Comparison of ENCODE assay signal across 33 mouse cellular contexts in the genomic region with DNA sequence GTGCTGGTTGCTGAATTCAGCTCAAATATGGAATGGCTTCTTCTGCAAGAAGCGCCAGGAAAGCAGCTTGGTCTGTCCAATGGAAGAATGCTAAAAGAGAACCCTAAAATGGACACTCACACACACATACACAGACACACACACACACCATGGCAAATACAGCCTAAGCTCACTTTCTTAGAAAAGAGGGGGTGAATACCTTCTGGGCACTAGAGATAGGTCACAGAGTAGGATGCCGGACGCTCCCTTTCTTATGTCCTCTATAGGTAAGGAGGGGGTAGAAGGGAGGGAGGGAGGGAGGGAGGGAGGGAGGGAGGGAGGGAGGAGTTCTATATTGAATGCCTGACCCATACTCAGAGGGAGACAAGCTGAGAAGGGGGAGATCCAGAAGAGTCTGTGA. TPM values are rescaled to one million over a fixed set of nuclear protein-coding genes. Genes with fewer than 3 reads are reported as not detected.
DNase-seq lines count a peak whose midpoint lies in the region; ATAC-seq and TF ChIP-seq lines count a peak whose summit lies in the region.
"Had no signal": no experiment of that assay in that cellular context is flagged by ENCODE, and none has a peak within 500 bp of the region (broad histone marks: within the 10 kb centered on the region; RNA-seq: fewer than 3 reads in every experiment).

No protein-coding gene starts in this region.

- peaks cover 0 to 27% of the 10 kb centered on the region in 2 experiments; a peak in 2 of 4 replicates for H3K36me3 ChIP-seq in MEL (ENCODE audit: control insufficient read depth in 1 of 2, insufficient read depth in 2 of 2, low read length in 2 of 2)
- no peaks in the 10 kb centered on the region for H3K36me3 ChIP-seq in liver, embryonic 11.5 days (ENCODE audit: control insufficient read depth, insufficient read depth, low read length)
- no peaks in the 10 kb centered on the region for H3K36me3 ChIP-seq in liver, embryonic 14.5 days (replicated peaks; ENCODE audit: control insufficient read depth, insufficient read depth, low read depth)
- no peaks in the 10 kb centered on the region for H3K36me3 ChIP-seq in liver, postnatal 0 days (replicated peaks; ENCODE audit: insufficient read depth, low read length)
- H3K36me3 ChIP-seq: embryonic facial prominence, embryonic 12.5 days; embryonic facial prominence, embryonic 15.5 days; heart, embryonic 12.5 days; heart, embryonic 15.5 days had no signal

- no peak for TF ChIP-seq EP300 in MEL (IDR thresholded peaks at IDR 0.05; ENCODE audit: low read depth in 1 of 2, low read length in 2 of 2)
- TF ChIP-seq EP300 in liver, embryonic 14.5 days (IDR thresholded peaks at IDR 0.05; ENCODE audit: low read depth) = no peak
- no peak for TF ChIP-seq EP300 in liver, postnatal 0 days (IDR thresholded peaks at IDR 0.05; ENCODE audit: low read depth)

- peaks cover 24 to 46% of the 10 kb centered on the region in 2 experiments for H3K4me1 ChIP-seq in MEL (ENCODE audit: control insufficient read depth in 1 of 2, insufficient read depth in 2 of 2, low read length in 2 of 2)
- H3K4me1 ChIP-seq in liver, embryonic 11.5 days (replicated peaks; ENCODE audit: control insufficient read depth, insufficient read depth, low read length) = peaks cover 49% of the 10 kb centered on the region
- peaks cover 34 to 41% of the 10 kb centered on the region in 2 experiments for H3K4me1 ChIP-seq in liver, embryonic 14.5 days (replicated peaks; ENCODE audit: control insufficient read depth in 2 of 2, insufficient read depth in 2 of 2, low read length in 1 of 2)
- H3K4me1 ChIP-seq in liver, postnatal 0 days (ENCODE audit: insufficient read depth) = peaks cover 16% of the 10 kb centered on the region

- no peak for TF ChIP-seq RAD21 in MEL (IDR thresholded peaks at IDR 0.05; ENCODE audit: low read depth, low read length)

- TF ChIP-seq POLR2A in MEL (IDR thresholded peaks at IDR 0.05; ENCODE audit: control insufficient read depth in 1 of 2, insufficient read depth in 1 of 2, low read depth in 1 of 2, low read length in 2 of 2, poor library complexity in 1 of 2) = no peak

- WGBS in liver, embryonic 11.5 days = 59% methylated on average over 3 of the region's 3 CpGs
- 26% methylated on average over 3 of the region's 3 CpGs for WGBS in liver, embryonic 14.5 days (ENCODE audit: insufficient replicate concordance)
- 62% methylated on average over 3 of the region's 3 CpGs for WGBS in liver, postnatal 0 days (ENCODE audit: insufficient replicate concordance)

- peaks cover 6% of the 10 kb centered on the region for H3K79me2 ChIP-seq in MEL (ENCODE audit: control insufficient read depth, insufficient read depth, low read length, poor library complexity)

- peak overlapping the region in 1 of 2 experiments; percentile 24; a peak in 3 of 4 replicates for H3K4me3 ChIP-seq in MEL (ENCODE audit: control insufficient read depth in 1 of 2, insufficient read depth in 1 of 2, low read depth in 2 of 2, low read length in 2 of 2)
- no peak overlapping the region for H3K4me3 ChIP-seq in liver, embryonic 11.5 days (ENCODE audit: low read depth, low read length)
- no peak overlapping the region for H3K4me3 ChIP-seq in liver, embryonic 14.5 days (ENCODE audit: insufficient read depth in 1 of 2, low read depth in 2 of 2, low read length in 2 of 2)
- no peak overlapping the region for H3K4me3 ChIP-seq in liver, postnatal 0 days (ENCODE audit: low read depth, low read length)
- H3K4me3 ChIP-seq: embryonic facial prominence, embryonic 12.5 days; embryonic facial prominence, embryonic 15.5 days; gastrocnemius, adult 2 months; heart, embryonic 12.5 days; heart, embryonic 15.5 days had no signal

- ATAC-seq in liver, embryonic 11.5 days (replicated peaks; ENCODE audit: low FRiP score) = peak; percentile 46
- peak; percentile 27; the same call in 1 of the 2 replicates for ATAC-seq in liver, embryonic 14.5 days (ENCODE audit: insufficient read depth)
- no peak for ATAC-seq in liver, postnatal 0 days
- ATAC-seq: forebrain, embryonic 14.5 days; forebrain, postnatal 0 days had no signal

- TF ChIP-seq CTCF in MEL (IDR thresholded peaks at IDR 0.05 in 2 of 3, conservative IDR thresholded peaks at IDR 0.05 in 1 of 3; ENCODE audit: control insufficient read depth in 1 of 3, insufficient read depth in 1 of 3, low read depth in 2 of 3, low read length in 3 of 3, poor library complexity in 1 of 3, severe bottlenecking in 1 of 3) = no peak
- TF ChIP-seq CTCF in liver, embryonic 14.5 days (IDR thresholded peaks at IDR 0.05; ENCODE audit: low read depth) = no peak
- TF ChIP-seq CTCF in liver, postnatal 0 days (IDR thresholded peaks at IDR 0.05; ENCODE audit: low read depth) = no peak

- no peaks in the 10 kb centered on the region for H3K27me3 ChIP-seq in MEL (ENCODE audit: control insufficient read depth in 1 of 2, insufficient read depth in 2 of 2, low read length in 2 of 2)
- H3K27me3 ChIP-seq in liver, embryonic 11.5 days (replicated peaks; ENCODE audit: control insufficient read depth, insufficient read depth, low read length) = no peaks in the 10 kb centered on the region; the same call in 1 of the 2 replicates
- no peaks in the 10 kb centered on the region for H3K27me3 ChIP-seq in liver, embryonic 14.5 days (ENCODE audit: control insufficient read depth, insufficient read depth, low read length)
- peaks cover 7% of the 10 kb centered on the region; the same call in 1 of the 2 replicates for H3K27me3 ChIP-seq in liver, postnatal 0 days (ENCODE audit: insufficient read depth, low read length)
- H3K27me3 ChIP-seq: embryonic facial prominence, embryonic 15.5 days; heart, embryonic 12.5 days; heart, embryonic 15.5 days had no signal

- no peaks in the 10 kb centered on the region for H3K9me3 ChIP-seq in MEL (replicated peaks; ENCODE audit: insufficient read depth, low read length)
- H3K9me3 ChIP-seq in liver, embryonic 11.5 days (ENCODE audit: control insufficient read depth, low read length) = no peaks in the 10 kb centered on the region
- H3K9me3 ChIP-seq in liver, embryonic 14.5 days (ENCODE audit: control insufficient read depth, low read length) = no peaks in the 10 kb centered on the region
- H3K9me3 ChIP-seq in liver, postnatal 0 days (ENCODE audit: low read length) = no peaks in the 10 kb centered on the region
- H3K9me3 ChIP-seq: embryonic facial prominence, embryonic 12.5 days; embryonic facial prominence, embryonic 15.5 days; G1E; heart, embryonic 12.5 days; heart, embryonic 15.5 days had no signal

- peak overlapping the region; percentile 66 for H3K9ac ChIP-seq in MEL (ENCODE audit: control insufficient read depth, low read depth, low read length, poor library complexity, severe bottlenecking)
- no peak overlapping the region for H3K9ac ChIP-seq in liver, embryonic 11.5 days (ENCODE audit: low read depth, low read length)
- H3K9ac ChIP-seq in liver, embryonic 14.5 days (replicated peaks) = peak overlapping the region; percentile 35; the same call in 1 of the 2 replicates
- H3K9ac ChIP-seq in liver, postnatal 0 days (replicated peaks) = no peak overlapping the region
- H3K9ac ChIP-seq: embryonic facial prominence, embryonic 12.5 days; embryonic facial prominence, embryonic 15.5 days; forebrain, postnatal 0 days; heart, embryonic 12.5 days; heart, embryonic 15.5 days; hindbrain, embryonic 14.5 days had no signal

- peak overlapping the region; percentile 91 for H3K27ac ChIP-seq in MEL (ENCODE audit: control insufficient read depth, low read depth, low read length)
- H3K27ac ChIP-seq in liver, embryonic 11.5 days (ENCODE audit: low read depth, low read length) = peak overlapping the region; percentile 95
- peak overlapping the region; percentile 73 for H3K27ac ChIP-seq in liver, embryonic 14.5 days
- peak overlapping the region; percentile 7; the same call in 1 of the 2 replicates for H3K27ac ChIP-seq in liver, postnatal 0 days (ENCODE audit: low read depth)
- H3K27ac ChIP-seq: embryonic facial prominence, embryonic 12.5 days; embryonic facial prominence, embryonic 15.5 days; gastrocnemius, adult 2 months; heart, embryonic 15.5 days; hindbrain, embryonic 14.5 days had no signal

- H3K4me2 ChIP-seq in liver, embryonic 11.5 days = no peak overlapping the region; the same call in 1 of the 2 replicates
- H3K4me2 ChIP-seq in liver, embryonic 14.5 days (ENCODE audit: low read depth) = no peak overlapping the region; the same call in 1 of the 2 replicates
- H3K4me2 ChIP-seq in liver, postnatal 0 days (ENCODE audit: low read depth, low read length) = no peak overlapping the region
- H3K4me2 ChIP-seq: embryonic facial prominence, embryonic 12.5 days; embryonic facial prominence, embryonic 15.5 days; heart, embryonic 12.5 days; heart, embryonic 15.5 days; hindbrain, embryonic 14.5 days had no signal

- peak; percentile 46 for DNase-seq in MEL (ENCODE audit: low read depth, low spot score)
- DNase-seq in liver, embryonic 11.5 days (ENCODE audit: low spot score) = no peak
- no peak for DNase-seq in liver, embryonic 14.5 days (ENCODE audit: low read depth in 3 of 3, low spot score in 3 of 3)
- no peak for DNase-seq in liver, postnatal 0 days
- no peak for DNase-seq in embryo, embryonic 10.5 days (ENCODE audit: low spot score)
- no peak for DNase-seq in embryo, embryonic 9.5 days (ENCODE audit: extremely low spot score)
- DNase-seq in kidney, postnatal 25 days = no peak
- DNase-seq: adrenal gland, adult 2 months; adrenal gland, postnatal 25 days; B cell, adult 2 months; cerebellum, adult 11-12 months; cerebellum, adult 8-10 months; cerebellum, postnatal 10 days; cerebellum, postnatal 36 days; forebrain, postnatal 0 days; gastrocnemius, adult 2 months; gastrocnemius, postnatal 14 days; heart, adult 11 months; heart, postnatal 10 days; heart, postnatal 36 days had no signal

RNA-seq across cellular contexts. Expression of a gene that starts 2.8 kb away (rescaled TPM):
- total RNA-seq in MEL (2012; rRNA removed) = 13.4 and 15.1 TPM in 2 replicates
- polyA plus RNA-seq in MEL (2012; ENCODE audit: insufficient read depth in 1 of 2, insufficient read length in 2 of 2, low read depth in 1 of 2, low replicate concordance in 2 of 2, missing spikeins in 1 of 2) = 100 to 1,000 TPM in 1 of 2 experiments, not detected in 1; 136 TPM
- polyA plus RNA-seq in liver, embryonic 11.5 days (2014; fragmentation: Nextera tagmentation; extraction: Ambion mirVana) = 76.2 and 79.5 TPM in 2 replicates
- polyA plus RNA-seq in liver, embryonic 14.5 days (2012; rRNA removed) = 20.6 and 25.2 TPM in 2 replicates
- polyA plus RNA-seq in liver, embryonic 14.5 days (2014; fragmentation: Nextera tagmentation; extraction: Ambion mirVana) = 21.3 and 29.8 TPM in 2 replicates
- 4.0 and 5.3 TPM in 2 replicates for polyA plus RNA-seq in liver, postnatal 0 days (2015; fragmentation: Nextera tagmentation; extraction: Ambion mirVana)
- total RNA-seq: CH12.LX had no signal

RNA-seq across cellular contexts. Expression of a gene that starts 9.2 kb away (rescaled TPM):
- total RNA-seq in MEL (2012; rRNA removed) = not detected in 2 replicates
- not detected for polyA plus RNA-seq in MEL (2012; ENCODE audit: insufficient read depth in 1 of 2, insufficient read length in 2 of 2, low read depth in 1 of 2, low replicate concordance in 2 of 2, missing spikeins in 1 of 2)
- polyA plus RNA-seq in liver, embryonic 11.5 days (2014; fragmentation: Nextera tagmentation; extraction: Ambion mirVana) = 42.9 and 43.8 TPM in 2 replicates
- 21.4 and 23.5 TPM in 2 replicates for polyA plus RNA-seq in liver, embryonic 14.5 days (2012; rRNA removed)
- 28.4 and 33.2 TPM in 2 replicates for polyA plus RNA-seq in liver, embryonic 14.5 days (2014; fragmentation: Nextera tagmentation; extraction: Ambion mirVana)
- 4.3 and 4.7 TPM in 2 replicates for polyA plus RNA-seq in liver, postnatal 0 days (2015; fragmentation: Nextera tagmentation; extraction: Ambion mirVana)
- total RNA-seq: adrenal gland, adult 2 months; adrenal gland, postnatal 25 days; CH12.LX; forebrain, postnatal 0 days; G1E; gastrocnemius, adult 2 months; gastrocnemius, postnatal 4 days; heart, adult 8-10 months; heart, postnatal 10 days; heart, postnatal 36 days had no signal
- polyA plus RNA-seq: adrenal gland, adult 2 months; brain, embryonic 14.5 days; embryonic facial prominence, embryonic 12.5 days; embryonic facial prominence, embryonic 15.5 days; forebrain, embryonic 11.5 days; forebrain, embryonic 14.5 days; forebrain, postnatal 0 days; G1E; heart, embryonic 15.5 days; hindbrain, embryonic 11.5 days; hindbrain, embryonic 14.5 days had no signal

RNA-seq across cellular contexts. Expression of a gene that starts 13.3 kb away (rescaled TPM):
- total RNA-seq in MEL (2012; rRNA removed) = not detected in 2 replicates
- polyA plus RNA-seq in MEL (2012; ENCODE audit: insufficient read depth in 1 of 2, insufficient read length in 2 of 2, low read depth in 1 of 2, low replicate concordance in 2 of 2, missing spikeins in 1 of 2) = not detected
- 16.7 and 18.0 TPM in 2 replicates for polyA plus RNA-seq in liver, embryonic 11.5 days (2014; fragmentation: Nextera tagmentation; extraction: Ambion mirVana)
- 3.7 and 5.1 TPM in 2 replicates for polyA plus RNA-seq in liver, embryonic 14.5 days (2012; rRNA removed)
- 10.0 and 10.4 TPM in 2 replicates for polyA plus RNA-seq in liver, embryonic 14.5 days (2014; fragmentation: Nextera tagmentation; extraction: Ambion mirVana)
- 15.2 and 18.7 TPM in 2 replicates for polyA plus RNA-seq in liver, postnatal 0 days (2015; fragmentation: Nextera tagmentation; extraction: Ambion mirVana)
- total RNA-seq: CH12.LX had no signal
- polyA plus RNA-seq: G1E had no signal

RNA-seq across cellular contexts. Expression of a gene that starts 24.3 kb away (rescaled TPM):
- 90.2 and 95.1 TPM in 2 replicates for total RNA-seq in MEL (2012; rRNA removed)
- 10 to 100 TPM in 1 of 2 experiments, not detected in 1; 97.6 TPM for polyA plus RNA-seq in MEL (2012; ENCODE audit: insufficient read depth in 1 of 2, insufficient read length in 2 of 2, low read depth in 1 of 2, low replicate concordance in 2 of 2, missing spikeins in 1 of 2)
- 22.8 and 26.2 TPM in 2 replicates for polyA plus RNA-seq in liver, embryonic 11.5 days (2014; fragmentation: Nextera tagmentation; extraction: Ambion mirVana)
- polyA plus RNA-seq in liver, embryonic 14.5 days (2012; rRNA removed) = 18.4 and 21.7 TPM in 2 replicates
- polyA plus RNA-seq in liver, embryonic 14.5 days (2014; fragmentation: Nextera tagmentation; extraction: Ambion mirVana) = 5.4 and 7.7 TPM in 2 replicates
- 6.8 TPM in 2 replicates for polyA plus RNA-seq in liver, postnatal 0 days (2015; fragmentation: Nextera tagmentation; extraction: Ambion mirVana)

RNA-seq across cellular contexts. Expression of a gene that starts 28.4 kb away (rescaled TPM):
- total RNA-seq in MEL (2012; rRNA removed) = 74.1 and 76.4 TPM in 2 replicates
- 100 to 1,000 TPM in 1 of 2 experiments, not detected in 1; 212 TPM for polyA plus RNA-seq in MEL (2012; ENCODE audit: insufficient read depth in 1 of 2, insufficient read length in 2 of 2, low read depth in 1 of 2, low replicate concordance in 2 of 2, missing spikeins in 1 of 2)
- 196 and 198 TPM in 2 replicates for polyA plus RNA-seq in liver, embryonic 11.5 days (2014; fragmentation: Nextera tagmentation; extraction: Ambion mirVana)
- polyA plus RNA-seq in liver, embryonic 14.5 days (2012; rRNA removed) = 68.7 and 76.7 TPM in 2 replicates
- polyA plus RNA-seq in liver, embryonic 14.5 days (2014; fragmentation: Nextera tagmentation; extraction: Ambion mirVana) = 61.2 and 66.4 TPM in 2 replicates
- 32.6 and 33.5 TPM in 2 replicates for polyA plus RNA-seq in liver, postnatal 0 days (2015; fragmentation: Nextera tagmentation; extraction: Ambion mirVana)

Comparison
In these comparisons a context has a peak if more than half of its experiments do, and no peak if none do; other contexts are left out.
1. H3K9ac ChIP-seq: peak in MEL (single experiment) and liver, embryonic 14.5 days (single experiment); none in liver, embryonic 11.5 days (single experiment) and liver, postnatal 0 days (single experiment).
2. H3K27ac ChIP-seq: peak in every context shown above with its lines; median percentile 95 in liver, embryonic 11.5 days; 91 in MEL; 73 in liver, embryonic 14.5 days; 7 in liver, postnatal 0 days.
3. RNA of a gene that starts 13.3 kb away (polyA plus RNA-seq): 16.7 to 18.0 TPM in liver, embryonic 11.5 days, 15.2 to 18.7 TPM in liver, postnatal 0 days and 3.7 to 10.4 TPM in liver, embryonic 14.5 days; not detected in MEL; every median in the first group is over 4 times any median in the second.